Mouse (Mus musculus): ENCODE data around the gene Nsun4.

Gene Nsun4

DNA sequence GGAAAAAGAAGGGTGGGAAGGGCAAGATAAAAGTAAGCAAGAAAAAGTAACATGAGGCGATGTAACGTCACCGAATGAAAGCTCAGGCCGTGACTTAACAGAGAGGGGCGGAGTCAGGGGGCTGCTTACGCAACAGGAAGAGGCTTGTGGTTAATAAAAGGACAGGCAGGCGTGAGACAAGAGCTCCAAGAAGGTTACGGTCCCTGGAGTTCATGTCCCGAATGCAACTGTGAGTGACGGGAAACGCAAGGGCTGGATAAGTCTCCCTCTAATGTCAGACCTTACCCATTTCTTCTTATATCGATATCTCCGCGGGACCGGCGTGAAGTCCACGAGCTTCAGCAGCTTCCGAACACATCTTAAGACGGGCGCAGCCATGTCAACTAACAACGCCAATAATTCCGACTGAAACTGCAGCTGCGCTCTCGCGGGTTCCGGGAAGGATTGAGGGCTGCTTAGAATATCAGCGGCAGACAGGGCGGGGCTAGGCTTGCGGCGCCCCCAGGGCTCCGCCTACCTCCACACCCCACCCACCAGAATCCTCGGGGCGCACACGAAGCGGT, at the start of gene Nsun4:
Gene Nsun4, minus strand, starts transcription at position 478 of the 563 bp plus-strand sequence.
- DNase-seq = peak; percentile 86

DNA sequence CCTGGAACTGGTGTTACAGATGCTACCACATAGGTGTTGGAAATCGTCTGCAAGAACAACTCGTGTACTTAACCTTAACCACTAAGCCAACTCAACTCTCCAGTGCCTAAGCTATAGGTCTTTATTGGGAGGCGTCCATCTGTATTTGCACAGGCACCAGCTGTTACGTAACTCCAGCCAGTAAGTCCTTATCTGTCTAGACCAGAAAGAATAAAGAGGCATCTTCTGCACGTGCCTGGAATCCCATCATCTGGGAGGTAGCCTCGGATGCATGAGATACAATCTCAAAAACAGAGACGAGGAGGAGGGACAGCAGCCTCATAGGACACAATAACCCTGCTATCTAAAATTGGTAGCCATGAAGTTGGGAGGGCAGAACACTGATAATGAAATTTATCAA, 47.3 kb upstream of the Nsun4 start:
- no peak for DNase-seq

DNA sequence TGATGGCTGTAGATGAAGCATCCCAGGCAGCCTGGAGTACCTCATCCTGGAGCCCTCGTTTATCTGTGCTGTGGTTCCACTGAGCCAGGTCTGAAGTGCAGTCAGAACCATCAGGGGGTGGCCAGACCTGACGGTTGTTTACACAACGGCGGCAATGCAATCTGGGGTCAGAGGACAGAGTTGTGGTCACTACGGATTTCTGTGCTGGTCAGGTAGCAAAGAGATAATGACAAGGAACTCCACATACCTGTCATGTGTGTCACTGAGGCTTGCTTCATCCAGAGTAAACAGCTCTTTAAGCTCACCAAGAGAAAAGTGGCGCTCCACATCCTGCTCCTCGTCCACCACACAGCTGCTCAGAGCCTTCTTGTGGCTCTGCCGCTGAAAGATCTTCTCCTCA, 43.5 kb upstream of the Nsun4 start:
- no peak for DNase-seq

GRCm38 (mm10) chr4:116096291-116096690, 42.6 kb upstream of the Nsun4 start:
- DNase-seq = no peak

- DNase-seq = no peak
Measured at GRCm38 (mm10) chr4:116088510-116089249, 35.0 kb upstream of the Nsun4 start.

GRCm38 (mm10) chr4:116077240-116078095, 23.8 kb upstream of the Nsun4 start:
- peak; percentile 16 for DNase-seq

DNA sequence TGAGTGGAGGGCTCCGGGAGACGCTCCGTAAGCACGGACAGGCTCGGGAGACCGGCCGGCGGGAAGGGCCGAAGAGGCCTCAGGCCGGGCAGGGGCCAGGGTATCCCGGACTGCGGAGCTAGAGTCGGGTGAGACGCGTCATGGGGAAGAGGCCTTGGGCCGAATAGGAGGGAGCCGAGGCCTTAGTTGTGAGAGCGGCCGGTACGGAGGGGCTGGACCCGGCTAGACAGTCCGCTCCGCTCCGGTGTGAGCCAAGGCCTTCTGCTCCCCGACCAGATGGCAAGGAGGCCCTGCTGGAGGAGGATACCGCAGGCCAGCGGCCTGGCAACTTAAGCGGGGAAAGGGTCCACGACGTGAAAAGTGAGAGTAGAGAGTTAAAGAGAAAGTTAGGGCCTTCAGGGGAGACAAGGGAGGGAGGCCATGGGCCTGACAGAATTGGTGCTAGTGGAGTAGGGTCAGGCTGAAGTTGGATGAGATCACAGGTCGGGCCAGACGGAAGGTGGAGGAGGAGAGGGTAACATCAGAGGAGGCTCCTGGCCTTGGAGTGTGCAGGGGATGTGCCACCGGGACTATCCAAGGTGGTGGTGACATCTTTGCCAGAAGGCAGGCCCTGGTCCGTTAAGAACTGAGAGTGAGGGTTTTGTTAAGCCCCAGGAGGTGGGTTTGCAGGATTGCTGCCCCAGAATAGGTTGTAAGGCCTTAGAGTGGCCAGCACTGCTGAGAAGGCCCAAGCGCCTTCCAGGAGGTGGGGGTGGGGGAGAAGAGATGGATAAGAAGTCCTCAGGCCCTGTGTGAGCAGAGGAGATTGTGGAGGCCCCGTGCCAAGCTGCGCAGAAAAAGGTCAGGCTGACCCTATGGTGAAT, 22.9 kb upstream of the Nsun4 start:
- peak; percentile 45 for DNase-seq

DNA sequence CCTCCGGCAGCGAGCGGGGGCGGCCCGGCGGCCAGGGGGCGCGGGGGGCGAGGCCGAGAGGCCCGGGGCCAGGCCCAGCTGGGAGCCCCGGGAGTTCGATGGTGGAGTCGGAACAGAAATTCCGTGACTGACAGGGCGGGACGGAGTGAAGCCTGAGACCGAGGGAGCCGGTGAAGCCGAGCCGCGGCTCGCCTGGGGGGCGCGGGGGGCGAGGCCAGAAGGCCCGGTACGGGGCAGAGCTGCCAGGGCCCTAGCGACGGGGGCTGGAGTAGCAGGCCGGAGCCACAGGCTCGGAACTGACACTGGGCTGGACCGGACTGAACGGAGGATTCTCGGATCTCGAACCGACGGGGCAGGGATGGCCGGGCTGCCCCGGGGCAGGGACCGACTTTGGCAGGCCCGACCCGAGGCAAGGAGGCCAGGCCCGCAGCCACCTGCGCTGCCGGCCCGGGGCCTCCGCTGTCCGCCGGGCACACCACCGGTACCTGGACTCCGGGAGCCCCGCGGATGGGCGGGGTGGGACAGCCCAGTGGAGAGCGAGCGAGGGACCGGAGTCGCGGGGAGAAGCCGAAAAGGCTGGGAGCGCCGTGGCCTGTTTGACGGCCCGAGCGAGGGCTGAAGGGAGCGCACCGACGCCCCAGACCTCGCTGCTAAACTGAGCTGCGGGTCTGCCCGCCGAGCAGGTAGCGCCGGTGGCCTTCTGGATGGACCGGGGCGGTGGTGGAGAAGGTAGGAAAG, 22.1 kb upstream of the Nsun4 start:
- DNase-seq = peak; percentile 72

GRCm38 (mm10) chr4:116074861-116075620, 21.4 kb upstream of the Nsun4 start, which contains the start of the genes Uqcrh and Lrrc41:
Uqcrh (minus strand) TSS chr4:116075071.
Lrrc41 (plus strand) TSS chr4:116075269.
- peak; percentile 96 for DNase-seq

DNA sequence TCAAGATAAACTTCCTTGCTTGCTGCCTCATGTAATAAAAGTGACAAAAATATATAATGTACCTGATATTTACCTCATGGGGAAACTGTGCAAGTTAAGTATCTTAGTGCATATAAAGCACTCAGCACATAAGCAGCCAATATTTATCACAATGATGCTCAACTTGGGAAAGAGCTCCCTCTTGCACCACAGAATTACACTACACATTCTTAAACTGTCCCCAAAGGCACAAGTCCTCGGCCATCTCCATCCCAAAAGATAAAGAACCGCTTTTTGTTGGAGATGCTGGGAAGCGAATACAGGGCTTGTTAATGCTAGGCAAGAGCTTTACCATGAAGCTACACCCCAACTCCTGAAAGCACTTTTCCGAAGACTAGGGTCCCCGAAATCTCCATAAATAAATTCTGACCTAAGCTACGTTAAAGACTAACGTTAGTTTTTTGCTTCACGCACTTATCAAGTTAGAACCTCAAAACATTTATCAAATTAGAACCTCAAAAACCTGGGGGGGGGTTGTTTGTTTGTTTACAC, 20.5 kb upstream of the Nsun4 start:
- no peak for DNase-seq

DNA sequence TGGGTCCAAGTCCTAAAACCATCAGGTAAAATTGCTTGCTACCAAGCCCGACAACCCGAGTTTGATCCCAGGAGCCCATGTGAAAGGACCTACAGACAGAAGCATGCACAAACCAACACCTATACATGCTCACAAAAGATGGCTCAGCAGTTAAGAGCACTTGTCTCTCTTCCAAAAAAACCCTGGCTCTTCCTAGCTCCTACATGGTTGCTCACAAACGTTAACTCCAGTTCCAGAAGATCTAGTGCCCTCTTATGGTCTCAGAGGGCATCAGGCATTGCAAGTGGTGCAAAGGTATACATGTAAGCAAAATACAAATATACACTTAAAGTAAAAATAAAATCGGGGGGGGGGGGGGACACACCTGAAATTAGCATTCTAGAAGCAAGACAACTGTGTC, 19.5 kb upstream of the Nsun4 start:
- no peak for DNase-seq

DNA sequence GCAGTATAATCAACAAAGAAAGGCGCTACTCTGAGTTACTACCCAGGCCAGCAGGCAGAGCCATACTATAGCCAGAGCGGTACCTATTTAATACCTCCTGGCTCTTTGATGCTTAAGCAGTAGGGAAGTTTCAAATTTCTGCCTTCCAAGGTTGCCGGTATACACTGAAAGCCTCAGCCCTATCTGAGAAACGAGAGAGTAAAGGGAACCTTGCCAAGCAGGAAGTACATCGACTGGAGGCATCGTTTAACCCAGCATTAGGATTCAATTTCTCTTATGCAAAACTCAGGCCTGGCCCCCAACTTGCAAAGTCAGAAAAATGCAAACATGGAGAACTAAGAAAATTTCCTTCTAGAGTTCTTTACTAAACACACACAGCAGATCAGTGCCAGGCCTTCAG, 16.4 kb upstream of the Nsun4 start:
- no peak for DNase-seq

DNA sequence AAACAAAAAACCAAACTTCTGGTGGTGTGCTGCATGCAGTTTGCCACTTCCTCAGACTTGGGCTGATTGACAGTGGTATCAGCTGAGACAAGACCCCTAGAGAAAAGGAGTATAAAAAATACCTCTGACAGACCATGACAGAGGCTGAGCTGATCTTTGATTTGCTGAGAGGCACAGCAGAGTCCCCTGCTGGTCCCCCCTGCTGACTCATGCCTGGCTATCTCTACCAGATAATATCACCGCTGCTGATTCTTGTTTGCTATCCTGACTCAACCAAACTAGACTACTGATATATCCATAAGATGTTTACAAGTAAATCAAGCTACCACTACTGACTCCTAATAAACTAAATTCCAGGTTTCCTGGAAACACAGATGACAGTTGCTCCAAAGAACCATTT, 10.2 kb upstream of the Nsun4 start:
- DNase-seq = no peak

GRCm38 (mm10) chr4:116059012-116059726, 5.5 kb upstream of the Nsun4 start:
- DNase-seq = no peak

DNA sequence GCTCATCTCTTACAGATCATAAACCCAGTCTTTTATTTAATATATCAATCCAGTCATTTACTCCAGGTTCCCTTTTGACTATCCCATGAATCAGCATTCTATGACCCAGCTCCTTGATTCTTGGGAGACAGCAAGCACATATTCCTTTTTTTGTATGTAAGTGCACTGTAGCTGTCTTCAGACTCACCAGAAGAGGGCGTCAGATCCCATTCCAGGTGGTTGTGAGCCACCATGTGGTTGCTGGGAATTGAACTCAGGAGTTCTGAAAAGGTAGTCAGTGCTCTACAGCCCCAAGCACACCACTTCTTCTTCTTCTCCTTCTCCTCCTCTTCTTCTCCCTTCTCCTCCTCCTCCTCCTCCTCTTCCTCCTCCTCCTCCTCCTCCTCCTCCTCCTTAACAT, 3.9 kb upstream of the Nsun4 start:
- DNase-seq = no peak

GRCm38 (mm10) chr4:116052526-116053293, 966 bp downstream of the Nsun4 start:
- DNase-seq = peak; percentile 29

- no peak for DNase-seq
Measured at GRCm38 (mm10) chr4:116049211-116049610, 4.5 kb downstream of the Nsun4 start.

- no peak for DNase-seq
Measured at GRCm38 (mm10) chr4:116048130-116048920, 5.4 kb downstream of the Nsun4 start.

- DNase-seq = no peak
Measured at GRCm38 (mm10) chr4:116047681-116048080, 6.0 kb downstream of the Nsun4 start.

All from cerebellum, adult 11 months (tissue).